ENCODE assay signal across 22 mouse cellular contexts in the genomic region with DNA sequence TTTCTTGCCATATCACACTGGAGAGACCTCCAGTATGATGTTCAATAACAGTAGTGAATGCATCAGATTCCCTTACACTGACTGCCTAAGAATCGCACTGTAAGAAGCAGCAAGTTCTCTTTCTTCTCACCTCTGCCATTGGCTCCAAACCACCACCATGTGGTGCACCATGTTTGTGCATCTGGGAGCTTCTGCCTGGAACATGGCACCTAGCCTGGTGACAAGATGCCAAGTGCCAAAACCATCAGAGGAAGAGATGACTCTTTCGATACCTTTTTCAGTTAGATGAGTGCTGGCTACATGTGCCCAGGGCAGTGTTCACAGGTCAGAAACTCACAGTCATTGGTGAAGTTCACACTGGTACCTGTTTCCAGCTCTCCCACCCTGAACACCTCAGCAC. TPM values are rescaled to one million over a fixed set of nuclear protein-coding genes. Genes with fewer than 3 reads are reported as not detected.
"Had no signal": no experiment of that assay in that cellular context is flagged by ENCODE, and none has a peak within 500 bp of the region (broad histone marks: within the 10 kb centered on the region; RNA-seq: fewer than 3 reads in every experiment).

No protein-coding gene starts in this region.

- DNase-seq: retina, postnatal 1 day; right cerebral cortex, adult 18-20 months; right cerebral cortex, postnatal 14 days; right cerebral cortex, postnatal 25 days; right cerebral cortex, postnatal 4 days; spleen, adult 18-20 months; thymus, adult 18-20 months; thymus, adult 2 months; thymus, postnatal 14 days; thymus, postnatal 25 days; thymus, postnatal 36 days; thymus, postnatal 4 days had no signal

- H3K4me3 ChIP-seq: neural tube, embryonic 15.5 days; stomach, embryonic 15.5 days had no signal

- H3K36me3 ChIP-seq: neural tube, embryonic 15.5 days; stomach, embryonic 15.5 days had no signal

- H3K9me3 ChIP-seq: neural tube, embryonic 15.5 days; stomach, embryonic 15.5 days had no signal

- H3K4me1 ChIP-seq: neural tube, embryonic 15.5 days had no signal

- H3K27ac ChIP-seq: neural tube, embryonic 15.5 days; stomach, embryonic 15.5 days; stomach, postnatal 0 days had no signal

- H3K27me3 ChIP-seq: neural tube, embryonic 15.5 days; stomach, embryonic 15.5 days had no signal

RNA-seq across cellular contexts. Expression of gene Casq2, which starts 18.4 kb away (rescaled TPM):
- total RNA-seq: neutrophil, adult 5-6 weeks had no signal

RNA-seq across cellular contexts. Expression of gene Nhlh2, which starts 58.0 kb away (rescaled TPM):
- total RNA-seq: neutrophil, adult 5-6 weeks had no signal
- polyA plus RNA-seq: spleen, adult 2 months; stomach, embryonic 14.5 days; stomach, embryonic 16.5 days; stomach, postnatal 0 days; testis, adult 2 months; thymus, postnatal 0 days; urinary bladder, adult 2 months had no signal
